Mouse (Mus musculus): ENCODE measurements around the gene Nacc2. TPM values are rescaled to one million over a fixed set of nuclear protein-coding genes. Genes with fewer than 3 reads are reported as not detected.
A peak's percentile ranks its signal among the peaks of the same experiment; 100 is the strongest.

Gene Nacc2
- total and polyA plus RNA-seq, 2 experiments from 2014 or later, result 29.9 to 61.4 TPM

GRCm38 (mm10) chr2:26090876-26091770, 31.9 kb downstream of the Nacc2 start:
- peak; percentile 56 for DNase-seq (ENCODE audit: low spot score)
- peak; percentile 14 for TF ChIP-seq CTCF (IDR thresholded peaks at IDR 0.05; ENCODE audit: low read depth)
- Histone ChIP-seq H3K4me1 (ENCODE audit: insufficient read depth, low read length) (peaks cover 10% of the 10 kb centered on the region), H3K9ac (replicated peaks; ENCODE audit: low read length) (peak overlapping the region; percentile 81), H3K27me3 (ENCODE audit: insufficient read depth, low read length) (no peaks in the 10 kb centered on the region), H3K4me3 (ENCODE audit: low read length) (peak overlapping the region; percentile 74), H3K9me3 (ENCODE audit: low read length) (no peaks in the 10 kb centered on the region), H3K36me3 (ENCODE audit: insufficient read depth, low read length) (no peaks in the 10 kb centered on the region), H3K27ac (peak overlapping the region; percentile 93), H3K4me2 (ENCODE audit: low read depth, low read length) (peak overlapping the region; percentile 95)
- under 1% methylated on average over 36 of the region's 39 CpGs for WGBS
- peak; percentile 64 for ATAC-seq

DNA sequence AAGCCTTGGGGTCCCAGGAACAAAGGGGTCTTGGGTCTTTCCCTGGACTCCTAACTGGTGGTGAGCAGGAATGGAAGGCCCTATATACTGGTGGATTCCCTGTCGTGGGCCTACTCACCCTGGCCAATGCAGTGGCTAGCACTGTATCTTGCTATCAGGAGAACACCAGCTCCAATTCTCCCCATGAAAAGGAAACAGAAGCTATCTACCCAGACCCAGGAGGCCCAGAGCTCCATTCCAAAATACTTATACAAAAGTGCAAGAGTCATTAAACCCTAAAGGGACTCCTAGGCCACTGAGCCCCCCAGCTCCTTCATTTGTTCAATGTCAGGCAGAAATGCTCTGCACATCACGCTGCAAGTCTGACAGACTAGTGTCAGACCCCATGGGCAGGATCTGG, 34.0 kb downstream of the Nacc2 start:
- peaks cover 10% of the 10 kb centered on the region for H3K4me1 ChIP-seq (ENCODE audit: insufficient read depth, low read length)
- H3K4me3 ChIP-seq (ENCODE audit: low read length), result no peak overlapping the region
- TF ChIP-seq CTCF (IDR thresholded peaks at IDR 0.05; ENCODE audit: low read depth), result no peak
- H3K9me3 ChIP-seq (ENCODE audit: low read length), result no peaks in the 10 kb centered on the region
- H3K4me2 ChIP-seq (ENCODE audit: low read depth, low read length), result no peak overlapping the region
- DNase-seq (ENCODE audit: low spot score) (no peak), ATAC-seq (no peak)
- 0 out of 2 replicates have a peak overlapping the region, but pooled peaks have one; percentile 9 for H3K9ac ChIP-seq (replicated peaks; ENCODE audit: low read length)
- 68% methylated on average over 2 of the region's 2 CpGs for whole genome bisulfite sequencing
- H3K27ac ChIP-seq, result no peak overlapping the region
- no peaks in the 10 kb centered on the region for H3K27me3 ChIP-seq (ENCODE audit: insufficient read depth, low read length)
- H3K36me3 ChIP-seq (ENCODE audit: insufficient read depth, low read length), result no peaks in the 10 kb centered on the region

DNA sequence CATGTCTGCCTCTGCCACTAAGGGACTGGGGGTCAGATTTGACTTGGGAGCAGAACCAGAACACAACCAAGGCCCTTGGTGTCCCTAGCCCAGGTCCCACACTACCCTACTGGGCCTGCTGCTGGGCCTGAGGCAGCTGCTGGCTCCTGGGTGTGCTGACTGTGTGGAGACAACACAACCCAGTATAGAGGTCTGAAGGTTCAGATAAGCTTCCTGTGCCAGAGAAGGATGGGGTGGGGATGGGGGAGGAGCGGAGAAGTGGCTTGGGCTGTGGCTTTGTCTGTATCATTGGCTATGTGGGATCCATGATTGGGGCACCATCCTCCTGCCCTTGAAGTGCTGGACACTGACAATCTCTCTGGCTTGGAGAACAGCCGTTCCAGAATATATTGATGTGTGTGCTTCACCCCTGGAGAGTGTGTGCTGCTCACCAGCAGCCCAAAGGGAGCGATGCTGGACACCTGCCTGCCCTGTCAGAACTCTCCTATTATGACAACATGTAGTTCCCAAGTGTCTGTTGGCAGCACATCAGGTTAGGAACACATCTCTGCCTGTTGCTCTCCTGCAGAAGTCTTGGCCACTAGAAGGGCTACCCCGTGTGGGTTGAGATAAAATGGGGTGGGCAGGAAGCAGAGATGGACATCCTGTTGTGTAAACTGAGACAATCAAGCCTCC, 36.0 kb downstream of the Nacc2 start:
- 76% methylated on average over 4 of the region's 4 CpGs for WGBS
- Histone ChIP-seq H3K27me3 (ENCODE audit: insufficient read depth, low read length) (no peaks in the 10 kb centered on the region), H3K9ac (replicated peaks; ENCODE audit: low read length) (no peak overlapping the region), H3K9me3 (ENCODE audit: low read length) (no peaks in the 10 kb centered on the region), H3K36me3 (ENCODE audit: insufficient read depth, low read length) (no peaks in the 10 kb centered on the region), H3K4me3 (ENCODE audit: low read length) (no peak overlapping the region), H3K4me1 (ENCODE audit: insufficient read depth, low read length) (no peaks in the 10 kb centered on the region), H3K4me2 (ENCODE audit: low read depth, low read length) (no peak overlapping the region), H3K27ac (no peak overlapping the region)
- ATAC-seq (no peak), DNase-seq (ENCODE audit: low spot score) (no peak)
- TF ChIP-seq CTCF (IDR thresholded peaks at IDR 0.05; ENCODE audit: low read depth), result no peak

DNA sequence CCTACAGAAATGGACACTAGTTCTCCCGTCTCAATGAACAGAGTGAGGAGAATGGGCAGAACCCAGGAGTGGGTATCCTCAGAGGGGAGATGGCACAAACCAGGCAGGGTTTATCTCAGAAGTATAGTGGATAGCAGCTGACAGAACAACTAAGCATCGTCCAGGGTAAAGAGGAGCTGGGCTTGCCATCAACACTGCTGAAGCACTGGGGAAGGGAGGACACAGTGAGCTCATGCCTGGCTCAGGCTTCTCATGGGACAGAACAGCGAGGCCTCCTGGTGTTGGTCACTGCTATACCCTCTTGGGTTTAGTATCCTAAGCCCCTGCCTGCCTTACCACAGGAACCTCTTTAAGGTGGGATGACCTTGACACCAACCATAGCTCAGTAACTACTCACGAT, 36.5 kb downstream of the Nacc2 start:
- DNase-seq (ENCODE audit: low spot score) (no peak), ATAC-seq (no peak)
- Histone ChIP-seq H3K36me3 (ENCODE audit: insufficient read depth, low read length) (no peaks in the 10 kb centered on the region), H3K27ac (no peak overlapping the region), H3K9me3 (ENCODE audit: low read length) (no peaks in the 10 kb centered on the region), H3K4me2 (ENCODE audit: low read depth, low read length) (no peak overlapping the region), H3K4me3 (ENCODE audit: low read length) (no peak overlapping the region), H3K4me1 (ENCODE audit: insufficient read depth, low read length) (no peaks in the 10 kb centered on the region), H3K9ac (replicated peaks; ENCODE audit: low read length) (no peak overlapping the region), H3K27me3 (ENCODE audit: insufficient read depth, low read length) (no peaks in the 10 kb centered on the region)
- TF ChIP-seq CTCF (IDR thresholded peaks at IDR 0.05; ENCODE audit: low read depth), result no peak
- 86% methylated on average over 4 of the region's 4 CpGs for WGBS

DNA sequence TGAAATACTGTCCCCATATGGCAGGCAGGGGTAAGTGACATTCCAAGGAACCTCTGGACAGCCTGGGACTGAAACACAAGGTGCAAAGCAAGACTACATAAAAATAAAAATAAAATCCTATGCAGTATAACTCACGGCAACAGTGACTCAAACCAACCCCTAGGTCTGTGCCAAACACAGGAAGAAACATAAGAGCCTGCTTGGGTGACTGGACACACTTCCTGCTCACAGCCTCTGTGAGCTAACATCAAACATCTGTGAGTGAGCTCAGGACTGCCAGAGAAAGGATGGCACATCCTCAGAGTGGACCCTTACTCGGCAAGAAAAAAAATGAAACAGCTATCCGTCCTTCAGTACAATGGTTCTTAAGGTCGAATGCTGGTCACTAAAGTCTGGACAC, 40.1 kb downstream of the Nacc2 start:
- Histone ChIP-seq H3K4me1 (ENCODE audit: insufficient read depth, low read length) (no peaks in the 10 kb centered on the region), H3K4me3 (ENCODE audit: low read length) (no peak overlapping the region), H3K9ac (replicated peaks; ENCODE audit: low read length) (no peak overlapping the region), H3K9me3 (ENCODE audit: low read length) (no peaks in the 10 kb centered on the region), H3K27ac (no peak overlapping the region), H3K36me3 (ENCODE audit: insufficient read depth, low read length) (no peaks in the 10 kb centered on the region), H3K27me3 (ENCODE audit: insufficient read depth, low read length) (no peaks in the 10 kb centered on the region), H3K4me2 (ENCODE audit: low read depth, low read length) (no peak overlapping the region)
- no peak for TF ChIP-seq CTCF (IDR thresholded peaks at IDR 0.05; ENCODE audit: low read depth)
- no peak for ATAC-seq
- 78% methylated on average over 4 of the region's 4 CpGs for WGBS
- DNase-seq (ENCODE audit: low spot score), result no peak

- TF ChIP-seq CTCF (IDR thresholded peaks at IDR 0.05; ENCODE audit: low read depth), result no peak
- WGBS, result 85% methylated on average over 3 of the region's 3 CpGs
- H3K4me1 ChIP-seq (ENCODE audit: insufficient read depth, low read length), result no peaks in the 10 kb centered on the region
- no peaks in the 10 kb centered on the region for H3K9me3 ChIP-seq (ENCODE audit: low read length)
- DNase-seq (ENCODE audit: low spot score) (no peak), ATAC-seq (no peak)
- no peaks in the 10 kb centered on the region for H3K36me3 ChIP-seq (ENCODE audit: insufficient read depth, low read length)
- no peaks in the 10 kb centered on the region for H3K27me3 ChIP-seq (ENCODE audit: insufficient read depth, low read length)
- no peak overlapping the region for H3K9ac ChIP-seq (replicated peaks; ENCODE audit: low read length)
- no peak overlapping the region for H3K27ac ChIP-seq
- H3K4me2 ChIP-seq (ENCODE audit: low read depth, low read length), result no peak overlapping the region
- no peak overlapping the region for H3K4me3 ChIP-seq (ENCODE audit: low read length)
These were observed 42.2 kb downstream of the Nacc2 start for GRCm38 (mm10) chr2:26080830-26081229.
